Mouse (Mus musculus): ENCODE data around the gene 1700102P08Rik. TPM values are rescaled to one million over a fixed set of nuclear protein-coding genes. Genes with fewer than 3 reads are reported as not detected.

1700102P08Rik gene
- polyA plus RNA-seq, 1 experiment from 2014 or later, result 0.61 TPM

DNA sequence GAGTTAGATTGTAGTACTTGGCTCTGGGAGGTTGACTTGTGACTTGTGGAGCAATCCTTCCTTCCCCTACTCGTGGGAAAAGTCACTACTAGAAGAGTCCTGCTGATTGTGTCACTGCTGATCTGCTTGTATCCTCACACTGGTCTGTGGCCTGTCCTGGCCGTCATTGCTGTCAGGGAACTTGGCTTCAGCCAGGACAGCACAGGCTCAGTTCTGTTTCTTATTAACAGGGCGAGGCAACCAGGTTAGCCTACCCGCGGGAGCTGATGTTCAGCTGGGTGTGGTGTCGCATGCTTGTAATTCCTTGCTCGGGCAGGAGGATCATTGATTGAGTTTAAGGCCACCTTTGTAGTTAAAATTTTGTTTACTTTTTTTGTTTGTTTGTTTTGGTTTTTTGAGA lies 7.6 kb upstream of the 1700102P08Rik start:
- Histone ChIP-seq H3K4me3 (replicated peaks) (no peak overlapping the region), H3K4me2 (no peak overlapping the region), H3K27me3 (no peaks in the 10 kb centered on the region), H3K9ac (no peak overlapping the region), H3K27ac (no peak overlapping the region), H3K9me3 (replicated peaks) (no peaks in the 10 kb centered on the region), H3K4me1 (no peaks in the 10 kb centered on the region), H3K36me3 (peaks cover 96% of the 10 kb centered on the region)
- WGBS, result 85% methylated on average over 7 of the region's 7 CpGs
- ATAC-seq (replicated peaks; ENCODE audit: low FRiP score), result no peak

DNA sequence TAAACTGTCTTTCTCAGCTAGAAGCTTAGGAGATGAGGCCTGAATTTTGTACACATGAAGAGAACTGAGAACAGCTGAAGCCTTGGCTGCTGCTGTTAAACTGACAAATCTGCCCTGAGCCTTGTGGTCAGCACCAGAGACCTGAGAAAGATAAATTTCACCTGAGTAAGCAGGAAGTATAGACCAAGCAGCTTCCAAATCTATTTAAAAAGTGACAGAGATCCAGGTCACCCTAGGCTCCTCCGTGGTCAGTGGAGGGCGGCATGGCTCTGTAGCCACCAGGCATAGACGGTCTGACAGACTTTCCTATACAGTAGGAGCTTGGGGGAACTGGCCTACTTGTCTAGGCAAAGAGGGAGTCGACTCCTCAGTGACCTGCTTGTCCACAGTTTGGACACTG lies 5.8 kb upstream of the 1700102P08Rik start:
- Histone ChIP-seq H3K36me3 (peaks cover 95% of the 10 kb centered on the region), H3K4me1 (no peaks in the 10 kb centered on the region), H3K27me3 (no peaks in the 10 kb centered on the region), H3K9ac (no peak overlapping the region), H3K27ac (no peak overlapping the region), H3K9me3 (replicated peaks) (no peaks in the 10 kb centered on the region), H3K4me2 (no peak overlapping the region), H3K4me3 (replicated peaks) (no peak overlapping the region)
- no peak for ATAC-seq (replicated peaks; ENCODE audit: low FRiP score)
- 81% methylated on average over 4 of the region's 4 CpGs for WGBS

GRCm38 (mm10) chr9:108388601-108389000 lies 4.0 kb upstream of the 1700102P08Rik start:
- Histone ChIP-seq H3K4me2 (no peak overlapping the region), H3K9ac (no peak overlapping the region), H3K36me3 (peaks cover 96% of the 10 kb centered on the region), H3K27ac (no peak overlapping the region), H3K9me3 (replicated peaks) (no peaks in the 10 kb centered on the region), H3K27me3 (no peaks in the 10 kb centered on the region), H3K4me3 (replicated peaks) (no peak overlapping the region), H3K4me1 (no peaks in the 10 kb centered on the region)
- WGBS, result 87% methylated on average over 10 of the region's 10 CpGs
- ATAC-seq (replicated peaks; ENCODE audit: low FRiP score), result no peak

DNA sequence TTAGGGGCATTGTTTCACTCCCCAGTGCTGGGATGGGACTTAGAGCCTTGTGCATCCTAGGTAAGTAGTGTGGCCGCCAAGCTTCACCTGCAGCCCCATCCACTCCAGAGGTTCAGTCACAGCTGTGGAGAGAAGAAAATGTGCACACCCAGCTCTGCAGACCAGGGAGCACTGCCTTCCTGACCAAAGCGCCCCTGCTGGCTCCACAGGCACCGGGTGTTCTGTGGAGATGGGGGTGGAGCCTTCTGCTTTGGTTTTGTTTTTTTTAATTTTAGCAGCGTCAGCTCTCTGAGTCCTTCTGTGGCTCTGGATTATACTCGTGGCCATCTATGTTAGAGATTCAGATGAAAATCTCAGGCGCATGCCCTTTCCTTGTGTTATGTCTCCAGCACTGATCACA lies 3.4 kb upstream of the 1700102P08Rik start:
- Histone ChIP-seq H3K36me3 (peaks cover 96% of the 10 kb centered on the region), H3K4me1 (no peaks in the 10 kb centered on the region), H3K4me2 (no peak overlapping the region), H3K9ac (no peak overlapping the region), H3K27me3 (no peaks in the 10 kb centered on the region), H3K27ac (no peak overlapping the region), H3K4me3 (replicated peaks) (no peak overlapping the region), H3K9me3 (replicated peaks) (no peaks in the 10 kb centered on the region)
- ATAC-seq (replicated peaks; ENCODE audit: low FRiP score), result no peak
- 83% methylated on average over 6 of the region's 6 CpGs for WGBS

- H3K9ac ChIP-seq, result no peak overlapping the region
- H3K36me3 ChIP-seq, result peaks cover 52% of the 10 kb centered on the region
- no peak overlapping the region for H3K4me3 ChIP-seq (replicated peaks)
- no peaks in the 10 kb centered on the region for H3K4me1 ChIP-seq
- H3K27ac ChIP-seq, result no peak overlapping the region
- ATAC-seq (replicated peaks; ENCODE audit: low FRiP score), result no peak
- 96% methylated on average over 6 of the region's 6 CpGs for WGBS
- no peaks in the 10 kb centered on the region for H3K9me3 ChIP-seq (replicated peaks)
- H3K4me2 ChIP-seq, result no peak overlapping the region
- H3K27me3 ChIP-seq, result no peaks in the 10 kb centered on the region
Measured at GRCm38 (mm10) chr9:108394191-108394590, 1.6 kb downstream of the 1700102P08Rik start.

GRCm38 (mm10) chr9:108395427-108395826 lies 2.8 kb downstream of the 1700102P08Rik start:
- 84% methylated on average over 1 of the region's 1 CpGs for WGBS
- no peak overlapping the region for H3K4me3 ChIP-seq (replicated peaks)
- H3K9ac ChIP-seq, result no peak overlapping the region
- H3K27me3 ChIP-seq, result no peaks in the 10 kb centered on the region
- H3K36me3 ChIP-seq, result peaks cover 42% of the 10 kb centered on the region
- no peak overlapping the region for H3K27ac ChIP-seq
- H3K4me2 ChIP-seq, result no peak overlapping the region
- ATAC-seq (replicated peaks; ENCODE audit: low FRiP score), result no peak
- H3K9me3 ChIP-seq (replicated peaks), result no peaks in the 10 kb centered on the region
- no peaks in the 10 kb centered on the region for H3K4me1 ChIP-seq

DNA sequence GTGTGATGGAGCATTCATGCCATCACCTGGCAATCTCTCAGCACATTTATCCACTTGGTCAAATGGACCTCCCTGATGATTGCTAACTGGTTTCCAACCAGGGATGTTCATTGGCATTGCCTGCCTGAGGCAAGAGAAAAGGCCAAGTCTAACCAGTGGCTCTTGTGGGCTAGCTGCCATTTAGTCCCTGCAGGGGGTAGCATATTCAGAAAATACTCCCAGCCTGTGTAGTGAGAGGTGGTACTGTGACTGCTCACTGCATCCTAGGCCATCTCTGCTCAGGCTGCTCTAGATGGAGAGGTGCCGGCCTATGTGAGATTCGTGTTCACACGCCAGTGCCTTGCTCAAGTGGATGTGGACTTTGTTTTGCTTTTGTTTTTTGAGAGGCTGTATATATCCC lies 5.7 kb downstream of the 1700102P08Rik start:
- no peak overlapping the region for H3K9ac ChIP-seq
- ATAC-seq (replicated peaks; ENCODE audit: low FRiP score), result no peak
- H3K27me3 ChIP-seq, result no peaks in the 10 kb centered on the region
- WGBS, result 89% methylated on average over 3 of the region's 3 CpGs
- peaks cover 13% of the 10 kb centered on the region for H3K36me3 ChIP-seq
- no peaks in the 10 kb centered on the region for H3K4me1 ChIP-seq
- H3K4me2 ChIP-seq, result no peak overlapping the region
- H3K9me3 ChIP-seq (replicated peaks), result no peaks in the 10 kb centered on the region
- no peak overlapping the region for H3K4me3 ChIP-seq (replicated peaks)
- H3K27ac ChIP-seq, result no peak overlapping the region

DNA sequence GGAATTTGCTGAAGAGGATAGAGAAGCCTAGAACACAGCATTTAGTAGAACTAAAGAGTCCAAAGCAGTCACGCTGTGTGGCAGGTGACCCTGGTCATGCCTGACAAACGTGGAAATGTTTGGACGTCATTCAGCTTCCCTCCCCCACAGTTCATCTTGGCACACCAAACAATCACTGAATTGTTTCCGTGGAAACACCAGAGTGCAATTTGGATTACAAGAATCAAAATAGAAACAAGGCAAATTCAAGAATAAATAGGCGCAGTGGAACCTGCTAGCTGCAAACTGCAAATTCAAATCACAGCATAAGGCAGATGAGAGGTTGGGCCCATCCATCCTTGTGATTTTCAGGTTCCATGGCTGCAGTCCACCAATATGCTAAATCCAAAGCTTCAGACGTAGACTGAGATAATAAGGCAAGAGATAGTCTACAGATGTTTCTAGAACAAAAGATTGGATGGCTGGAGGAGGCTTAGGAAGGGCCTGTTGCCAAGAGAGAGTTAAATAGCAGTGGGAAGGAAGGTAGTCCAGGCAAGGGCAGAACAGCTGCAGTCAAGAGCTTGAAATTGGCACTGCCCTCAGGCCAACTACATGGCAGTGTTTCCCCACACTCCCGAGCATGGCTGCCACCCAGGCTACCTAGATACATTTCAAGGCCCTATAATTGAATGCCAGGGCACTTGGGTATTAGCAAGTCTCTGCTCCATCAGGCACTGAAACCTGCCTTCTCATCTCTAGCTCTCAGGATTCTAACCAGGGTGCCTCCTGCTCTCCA lies 8.8 kb downstream of the 1700102P08Rik start:
- H3K4me2 ChIP-seq, result no peak overlapping the region
- H3K36me3 ChIP-seq, result no peaks in the 10 kb centered on the region
- H3K9me3 ChIP-seq (replicated peaks), result no peaks in the 10 kb centered on the region
- H3K4me3 ChIP-seq (replicated peaks), result no peak overlapping the region
- 68% methylated on average over 7 of the region's 7 CpGs for WGBS
- no peak overlapping the region for H3K9ac ChIP-seq
- no peak overlapping the region for H3K27ac ChIP-seq
- no peak for ATAC-seq (replicated peaks; ENCODE audit: low FRiP score)
- H3K27me3 ChIP-seq, result no peaks in the 10 kb centered on the region
- H3K4me1 ChIP-seq, result 0 out of 2 replicates have a peak, but pooled peaks cover 7% of the 10 kb centered on the region

DNA sequence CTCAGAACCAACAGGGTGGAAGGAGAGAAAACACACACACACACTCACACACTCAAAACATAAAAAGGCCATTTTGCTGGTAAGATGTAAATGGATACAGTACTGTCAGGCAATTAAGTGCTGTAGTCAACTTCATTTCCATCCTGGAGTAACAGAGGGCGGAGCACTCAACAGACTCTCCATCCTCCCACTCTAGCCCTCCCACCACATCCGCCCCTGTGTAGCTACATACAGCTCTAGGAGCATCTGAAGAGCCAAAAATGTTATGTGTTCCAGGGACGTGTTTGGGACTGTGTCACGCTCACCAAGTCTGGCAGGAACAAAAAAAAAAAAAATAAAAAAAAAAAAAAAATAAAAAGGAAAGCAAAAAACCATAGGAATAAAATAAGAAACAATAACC lies 10.5 kb downstream of the 1700102P08Rik start:
- Histone ChIP-seq H3K9ac (no peak overlapping the region), H3K27me3 (no peaks in the 10 kb centered on the region), H3K9me3 (replicated peaks) (no peaks in the 10 kb centered on the region), H3K4me1 (0 out of 2 replicates have a peak, but pooled peaks cover 7% of the 10 kb centered on the region), H3K4me2 (no peak overlapping the region), H3K27ac (no peak overlapping the region), H3K36me3 (no peaks in the 10 kb centered on the region), H3K4me3 (replicated peaks) (no peak overlapping the region)
- 78% methylated on average over 4 of the region's 4 CpGs for WGBS
- ATAC-seq (replicated peaks; ENCODE audit: low FRiP score), result no peak

DNA sequence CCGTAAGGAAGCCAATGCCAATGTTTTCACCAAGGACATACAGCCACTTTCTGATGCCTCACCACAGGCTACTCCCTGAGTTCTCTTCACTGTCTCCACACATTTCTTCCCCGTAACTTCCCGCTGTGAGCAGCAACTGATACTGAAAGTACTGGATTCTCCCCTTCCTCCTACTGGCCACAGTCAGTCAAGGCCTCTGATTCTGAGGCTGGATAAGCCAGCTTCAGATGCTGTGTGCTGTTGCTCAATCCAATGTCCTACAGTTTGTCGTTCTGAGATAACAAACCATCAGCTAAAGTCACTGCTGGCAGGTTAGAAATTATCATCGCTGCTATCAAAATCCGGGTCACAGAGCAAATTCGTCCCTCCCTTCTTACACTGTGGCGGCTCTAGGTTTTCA lies 11.8 kb downstream of the 1700102P08Rik start:
- Histone ChIP-seq H3K4me1 (0 out of 2 replicates have a peak, but pooled peaks cover 7% of the 10 kb centered on the region), H3K27me3 (no peaks in the 10 kb centered on the region), H3K9ac (no peak overlapping the region), H3K9me3 (replicated peaks) (no peaks in the 10 kb centered on the region), H3K27ac (no peak overlapping the region), H3K36me3 (no peaks in the 10 kb centered on the region), H3K4me2 (no peak overlapping the region), H3K4me3 (replicated peaks) (no peak overlapping the region)
- no peak for ATAC-seq (replicated peaks; ENCODE audit: low FRiP score)
- WGBS, result 67% methylated on average over 8 of the region's 8 CpGs

- ATAC-seq (replicated peaks; ENCODE audit: low FRiP score), result no peak
Measured at GRCm38 (mm10) chr9:108409535-108409934, 16.9 kb downstream of the 1700102P08Rik start.

GRCm38 (mm10) chr9:108411381-108411942 lies 18.9 kb downstream of the 1700102P08Rik start:
- H3K4me3 ChIP-seq (replicated peaks), result no peak overlapping the region

More at GRCm38 (mm10) chr9:108409535-108409934, 16.9 kb downstream of the 1700102P08Rik start:
- Histone ChIP-seq H3K9ac (no peak overlapping the region), H3K9me3 (replicated peaks) (no peaks in the 10 kb centered on the region), H3K4me3 (replicated peaks) (no peak overlapping the region), H3K27me3 (no peaks in the 10 kb centered on the region), H3K27ac (no peak overlapping the region), H3K36me3 (no peaks in the 10 kb centered on the region), H3K4me2 (no peak overlapping the region), H3K4me1 (0 out of 2 replicates have a peak, but pooled peaks cover 7% of the 10 kb centered on the region)
- 84% methylated on average over 4 of the region's 4 CpGs for WGBS

More at GRCm38 (mm10) chr9:108411381-108411942, 18.9 kb downstream of the 1700102P08Rik start:
- Histone ChIP-seq H3K27ac (no peak overlapping the region), H3K9me3 (replicated peaks) (no peaks in the 10 kb centered on the region), H3K36me3 (no peaks in the 10 kb centered on the region), H3K4me1 (no peaks in the 10 kb centered on the region), H3K4me2 (no peak overlapping the region), H3K9ac (no peak overlapping the region), H3K27me3 (no peaks in the 10 kb centered on the region)
- no peak for ATAC-seq (replicated peaks; ENCODE audit: low FRiP score)
- 78% methylated on average over 9 of the region's 9 CpGs for WGBS

All from kidney, embryonic 15.5 days (tissue).